Mouse (Mus musculus) embryonic facial prominence, embryonic 14.5 days (tissue): ENCODE measurements around the gene Uckl1. TPM values are rescaled to one million over a fixed set of nuclear protein-coding genes. Genes with fewer than 3 reads are reported as not detected.
A peak's percentile ranks its signal among the peaks of the same experiment; 100 is the strongest.

Source experiments
- ATAC-seq: fragments of 200-750 bp; cut with Nextera tagmentation; 2 replicates; pipeline ENCODE4 v1.8.0; 2017; ENCODE audit warnings: low read depth, moderate number of reproducible peaks, moderate TSS enrichment
- DNase-seq: peaks from one replicate; pipeline ENCODE4 v3.0.0-alpha.2; 2015; ENCODE audit warnings: low spot score
- H3K27ac ChIP-seq: fragments of 300-500 bp; sonication (generic); replicated peaks from 2 replicates; pipeline ENCODE4 v1.5.1; 2014; ENCODE audit warnings: low read depth, mild to moderate bottlenecking, low read length, moderate library complexity
- H3K27me3 ChIP-seq: fragments of 300-500 bp; sonication (generic); replicated peaks from 2 replicates; pipeline ENCODE4 v1.6.1; 2014; ENCODE audit warnings: low read length; ENCODE audit not compliant: control insufficient read depth, insufficient read depth
- H3K36me3 ChIP-seq: fragments of 300-500 bp; sonication (generic); 2 replicates; pipeline ENCODE4 v1.6.1; 2014; ENCODE audit warnings: low read length, mixed read lengths; ENCODE audit not compliant: control insufficient read depth, insufficient read depth
- H3K4me1 ChIP-seq: fragments of 300-500 bp; sonication (generic); 2 replicates; pipeline ENCODE4 v1.6.1; 2014; ENCODE audit warnings: antibody characterized with exemption, low read length; ENCODE audit not compliant: control insufficient read depth, insufficient read depth
- H3K4me2 ChIP-seq: fragments of 300-500 bp; sonication (generic); 2 replicates; pipeline ENCODE4 v1.6.1; 2014; ENCODE audit warnings: low read depth, mild to moderate bottlenecking, low read length, moderate library complexity, mixed read lengths
- H3K4me3 ChIP-seq: fragments of 300-500 bp; sonication (generic); 2 replicates; pipeline ENCODE4 v1.5.1; 2014; ENCODE audit warnings: low read depth, mild to moderate bottlenecking, low read length
- H3K9ac ChIP-seq: fragments of 300-500 bp; sonication (generic); 2 replicates; pipeline ENCODE4 v1.6.1; 2014; ENCODE audit warnings: low read depth, mild to moderate bottlenecking, low read length, moderate library complexity, mixed read lengths
- H3K9me3 ChIP-seq: fragments of 300-500 bp; sonication (generic); 2 replicates; pipeline ENCODE4 v1.6.1; 2016; ENCODE audit warnings: low read length; ENCODE audit not compliant: control insufficient read depth
- WGBS: fragments of 180-500 bp; shearing (Covaris S2); extraction: QIAGEN DNeasy Blood & Tissue Kit; methylation state at CpG from one replicate; pipeline ENCODE4 v1.1.7; 2014; 5-methylcytosine and 5-hydroxymethylcytosine counted together
- polyA plus RNA-seq: library from polyadenylated mRNA; unstranded; fragments of >200 nt; fragmentation: Nextera tagmentation; extraction: Ambion mirVana; gene quantifications from 2 replicates; pipeline ENCODE4 v1.2.1, GENCODE M21; 2014

The Uckl1 gene
- polyA plus RNA-seq, 1 experiment from 2014 or later, result 45.2 TPM

DNA sequence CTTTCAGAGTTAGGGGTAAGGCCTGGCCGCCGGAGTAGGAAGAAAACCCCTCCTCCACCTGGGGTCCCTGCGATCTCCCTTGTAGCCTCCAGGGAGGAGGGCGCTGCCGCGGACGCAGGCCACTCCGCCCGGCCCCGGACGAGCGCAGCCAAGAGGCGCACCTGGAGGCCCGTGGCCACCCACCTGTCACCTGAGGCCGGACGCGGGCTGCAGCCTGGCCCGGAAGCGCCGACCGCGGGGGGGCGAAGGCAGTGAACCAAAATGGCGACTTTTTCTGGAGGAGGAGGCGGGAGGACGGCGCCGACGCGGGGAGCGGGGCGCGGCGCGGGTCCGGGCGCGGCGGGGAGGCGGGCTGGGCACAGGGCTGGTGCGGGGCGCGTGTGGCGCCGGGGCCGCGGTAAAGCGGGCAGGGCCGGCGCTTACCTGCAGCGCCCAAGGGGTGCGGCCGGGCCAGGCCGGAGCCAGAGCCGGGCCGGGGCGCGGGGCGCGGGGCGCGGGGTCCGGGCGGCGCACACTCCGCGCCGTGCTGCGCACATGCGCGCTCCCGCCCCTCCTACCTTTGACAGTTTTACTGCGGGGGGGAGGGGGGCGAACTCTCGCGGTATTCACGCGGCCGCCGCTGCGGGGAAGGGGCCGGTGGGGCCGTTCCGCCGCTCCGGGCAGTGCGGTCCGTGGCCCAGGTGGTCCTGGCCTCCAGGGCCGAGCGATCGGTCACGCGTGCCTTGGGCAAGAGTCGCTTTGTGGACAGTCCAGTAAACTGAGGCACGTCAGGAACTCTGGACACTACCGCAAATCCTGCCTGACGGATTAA, 7.7 kb upstream of the Uckl1 start, which contains the start of gene Zfp512b:
Gene Zfp512b, minus strand, starts transcription at position 573 of the 811 bp plus-strand sequence.
- peak; percentile 85 for DNase-seq
- Histone ChIP-seq H3K4me2 (peak within 1 kb of the TSS; percentile 86), H3K27ac (peak within 1 kb of the TSS; percentile 80), H3K4me1 (peaks cover 8% of the 10 kb centered on the region), H3K9me3 (no peaks in the 10 kb centered on the region), H3K27me3 (0 out of 2 replicates have a peak, but pooled peaks cover 5% of the 10 kb centered on the region), H3K9ac (peak within 1 kb of the TSS; percentile 92), H3K36me3 (peaks cover 33% of the 10 kb centered on the region), H3K4me3 (peak within 1 kb of the TSS; percentile 95)
- ATAC-seq, result peak; percentile 88
- WGBS, result 1% methylated on average over 16 of the region's 97 CpGs

DNA sequence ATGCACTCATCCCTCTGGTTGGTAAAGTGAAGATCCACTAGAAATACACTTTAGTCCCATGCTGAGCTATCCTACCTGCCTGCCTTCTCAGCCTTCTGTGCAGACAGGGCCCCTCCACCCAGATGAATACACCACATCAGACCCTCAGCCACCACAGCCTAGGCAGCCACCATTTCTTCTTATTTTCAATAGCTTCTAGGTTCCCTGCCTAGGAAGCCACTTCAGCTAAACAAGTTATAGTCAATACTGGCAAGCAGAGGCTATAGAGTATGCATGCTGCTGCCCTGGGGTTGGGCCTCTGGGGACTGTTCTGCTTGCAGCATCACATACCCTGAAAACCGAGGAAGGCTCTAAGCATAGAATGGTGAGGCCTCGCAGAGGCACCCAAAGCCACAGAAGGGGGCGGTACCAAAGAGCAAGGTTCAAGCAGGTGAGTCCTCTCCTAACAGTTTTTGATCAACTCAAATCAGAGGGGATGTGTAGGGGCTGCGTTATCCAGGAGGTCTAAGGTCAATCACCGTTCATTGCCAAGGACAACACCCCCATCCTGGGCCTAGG, 6.9 kb upstream of the Uckl1 start, which contains the start of gene Prpf6:
Gene Prpf6, plus strand, starts transcription at position 341 of the 558 bp plus-strand sequence.
- peaks cover 8% of the 10 kb centered on the region for H3K4me1 ChIP-seq
- peak within 1 kb of the TSS; percentile 95 for H3K4me3 ChIP-seq
- peak within 1 kb of the TSS; percentile 80 for H3K27ac ChIP-seq
- H3K4me2 ChIP-seq, result peak within 1 kb of the TSS; percentile 86
- DNase-seq (peak; percentile 39), ATAC-seq (no peak)
- H3K9me3 ChIP-seq, result no peaks in the 10 kb centered on the region
- peaks cover 41% of the 10 kb centered on the region for H3K36me3 ChIP-seq
- WGBS, result 11% methylated on average over 5 of the region's 5 CpGs
- peak within 1 kb of the TSS; percentile 92 for H3K9ac ChIP-seq
- H3K27me3 ChIP-seq, result no peaks in the 10 kb centered on the region

DNA sequence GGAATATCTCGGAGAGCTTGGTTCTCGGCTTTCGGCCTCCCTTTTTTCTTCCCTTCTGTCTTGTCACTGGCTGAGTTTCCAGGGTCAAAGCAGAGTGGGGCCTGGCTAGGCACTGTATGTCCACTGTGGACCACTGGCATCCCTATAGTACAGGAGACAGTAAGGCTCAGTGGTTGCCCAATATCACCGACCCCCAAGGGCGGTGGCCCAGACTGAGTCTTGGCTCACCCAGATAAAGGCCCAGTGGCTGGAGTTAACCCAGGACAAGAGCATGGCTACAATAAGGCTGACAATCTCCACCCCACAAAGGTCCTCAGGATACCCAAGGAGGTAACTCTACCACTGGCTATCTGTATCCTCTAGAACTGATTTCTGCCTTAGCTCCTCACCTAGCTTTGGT, 5.8 kb upstream of the Uckl1 start:
- peaks cover 52% of the 10 kb centered on the region for H3K36me3 ChIP-seq

DNA sequence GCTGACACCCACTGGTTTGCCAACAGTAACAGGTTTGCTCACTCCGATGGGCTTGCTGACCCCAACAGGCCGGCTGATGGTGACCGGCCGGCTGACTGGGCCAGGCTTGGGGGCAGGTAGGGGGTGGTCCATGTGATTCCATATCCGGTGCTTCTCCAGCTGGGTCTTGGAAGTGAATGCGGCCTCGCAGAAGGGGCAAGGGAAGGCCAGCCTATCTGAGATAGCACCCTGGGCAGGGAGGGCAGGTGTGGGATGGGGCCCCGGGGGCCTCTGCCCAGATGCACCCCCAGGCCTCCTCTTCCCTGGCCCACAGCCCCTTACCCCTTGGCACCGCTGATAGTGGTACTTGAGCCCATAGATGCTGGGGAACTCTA, 5.0 kb upstream of the Uckl1 start:
- no peaks in the 10 kb centered on the region for H3K9me3 ChIP-seq
- DNase-seq (no peak), ATAC-seq (no peak)
- H3K9ac ChIP-seq, result no peak overlapping the region
- no peaks in the 10 kb centered on the region for H3K27me3 ChIP-seq
- H3K4me1 ChIP-seq, result peaks cover 8% of the 10 kb centered on the region
- H3K4me3 ChIP-seq, result no peak overlapping the region
- WGBS, result 95% methylated on average over 8 of the region's 9 CpGs
- no peak overlapping the region for H3K27ac ChIP-seq
- no peak overlapping the region for H3K4me2 ChIP-seq
- peaks cover 60% of the 10 kb centered on the region for H3K36me3 ChIP-seq

More for the DNA sequence above, 5.8 kb upstream of the Uckl1 start:
- no peaks in the 10 kb centered on the region for H3K27me3 ChIP-seq
- H3K27ac ChIP-seq, result no peak overlapping the region
- DNase-seq (no peak), ATAC-seq (no peak)
- 94% methylated on average over 5 of the region's 5 CpGs for WGBS
- H3K4me2 ChIP-seq, result no peak overlapping the region
- H3K4me3 ChIP-seq, result no peak overlapping the region
- H3K4me1 ChIP-seq, result peaks cover 8% of the 10 kb centered on the region
- no peak overlapping the region for H3K9ac ChIP-seq
- no peaks in the 10 kb centered on the region for H3K9me3 ChIP-seq

DNA sequence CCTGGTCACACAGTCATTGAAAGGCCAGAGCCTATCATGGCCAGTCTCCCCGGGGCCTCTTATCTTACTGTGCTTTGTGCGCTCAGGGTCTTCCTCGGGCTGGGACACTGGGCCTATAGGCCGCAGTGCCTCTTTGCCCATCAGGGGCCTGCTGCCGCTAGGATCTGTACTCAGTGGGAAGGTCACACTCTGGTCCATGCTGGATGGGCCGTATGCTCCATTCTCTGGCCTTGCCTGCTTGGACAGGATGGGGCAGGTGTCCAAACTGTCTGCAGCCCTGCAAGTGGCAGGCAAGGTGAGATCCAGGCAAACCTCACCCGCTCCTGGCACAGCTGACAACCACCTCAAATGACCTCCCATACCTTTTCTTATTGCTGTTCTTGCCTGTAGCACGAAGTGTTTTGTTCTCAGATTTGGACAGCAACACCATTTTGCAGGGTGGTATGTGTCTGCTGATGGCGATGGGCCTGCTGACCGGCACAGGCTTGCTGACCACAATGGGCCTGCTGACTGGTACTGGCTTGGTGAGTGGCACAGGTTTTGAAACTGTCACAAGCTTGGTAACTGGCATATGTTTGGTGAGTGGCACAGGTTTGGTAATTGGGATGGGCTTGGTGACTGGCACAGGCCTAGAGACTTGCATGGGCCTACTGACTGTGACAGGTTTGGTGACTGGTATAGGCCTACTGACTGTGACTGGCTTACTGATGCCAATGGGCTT, 4.5 kb upstream of the Uckl1 start:
- DNase-seq, result no peak
- WGBS, result 97% methylated on average over 10 of the region's 10 CpGs

DNA sequence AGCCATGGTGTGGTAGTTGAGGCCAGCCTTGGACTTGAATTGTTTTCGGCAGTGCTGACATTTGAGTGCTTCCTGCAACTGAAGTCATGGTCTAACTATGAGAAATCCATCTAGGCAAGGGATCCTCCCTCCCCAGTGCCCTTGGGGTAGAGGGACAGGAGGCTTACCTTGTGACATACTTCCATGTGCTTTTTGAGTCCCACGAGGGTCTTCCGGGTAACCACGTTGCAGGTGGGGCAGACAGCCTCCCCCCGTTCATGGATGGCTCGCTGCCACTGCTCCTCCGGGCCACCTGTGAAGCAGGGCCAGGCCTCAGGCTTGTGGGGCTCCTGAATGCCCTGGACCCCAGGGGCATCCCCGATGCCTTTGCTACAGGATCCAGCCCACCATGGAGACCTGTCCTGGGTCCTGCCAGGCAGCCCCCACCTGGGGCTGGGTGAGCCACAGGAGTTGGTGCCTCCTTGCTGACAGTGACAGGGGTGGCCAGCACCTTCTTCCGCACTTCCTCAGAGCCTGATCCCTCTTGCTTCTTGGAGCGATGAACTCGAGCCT, 3.6 kb upstream of the Uckl1 start:
- WGBS, result 89% methylated on average over 11 of the region's 11 CpGs
- no peaks in the 10 kb centered on the region for H3K27me3 ChIP-seq

More for the DNA sequence above, 4.5 kb upstream of the Uckl1 start:
- Histone ChIP-seq H3K27me3 (no peaks in the 10 kb centered on the region), H3K36me3 (peaks cover 65% of the 10 kb centered on the region), H3K9ac (no peak overlapping the region), H3K4me2 (no peak overlapping the region), H3K4me3 (no peak overlapping the region), H3K27ac (no peak overlapping the region), H3K4me1 (peaks cover 8% of the 10 kb centered on the region), H3K9me3 (no peaks in the 10 kb centered on the region)
- ATAC-seq, result no peak

DNA sequence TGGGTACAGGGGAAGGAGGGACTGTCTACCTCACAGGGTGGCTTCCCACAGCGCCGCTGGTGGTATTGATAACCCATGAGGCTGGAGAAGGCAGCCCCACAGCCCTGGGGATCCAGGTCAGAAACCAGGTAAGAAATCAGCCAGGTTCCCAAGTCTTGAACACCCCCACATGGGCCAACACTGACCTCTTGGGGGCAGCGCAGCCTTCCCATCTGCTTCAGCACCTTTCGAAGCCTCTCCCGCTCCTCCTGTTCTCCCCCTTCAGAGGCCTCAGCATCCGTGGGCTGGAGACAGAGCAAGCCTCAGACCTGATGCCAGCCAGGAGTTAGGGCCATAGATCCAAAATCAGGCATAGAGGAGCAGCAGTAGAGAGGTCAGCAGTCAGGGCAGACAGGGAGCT, 3.1 kb upstream of the Uckl1 start:
- H3K4me2 ChIP-seq, result no peak overlapping the region
- H3K9ac ChIP-seq, result no peak overlapping the region
- H3K27me3 ChIP-seq, result no peaks in the 10 kb centered on the region
- no peak overlapping the region for H3K27ac ChIP-seq
- H3K36me3 ChIP-seq, result peaks cover 73% of the 10 kb centered on the region
- H3K4me1 ChIP-seq, result peaks cover 5% of the 10 kb centered on the region; the same call in 1 of the 2 replicates
- DNase-seq, result no peak
- no peak overlapping the region for H3K4me3 ChIP-seq
- WGBS, result 86% methylated on average over 6 of the region's 6 CpGs
- H3K9me3 ChIP-seq, result no peaks in the 10 kb centered on the region
- no peak for ATAC-seq

More for the DNA sequence above, 3.6 kb upstream of the Uckl1 start:
- Histone ChIP-seq H3K4me2 (no peak overlapping the region), H3K4me3 (no peak overlapping the region), H3K9ac (no peak overlapping the region), H3K9me3 (no peaks in the 10 kb centered on the region), H3K4me1 (peaks cover 8% of the 10 kb centered on the region), H3K36me3 (peaks cover 73% of the 10 kb centered on the region), H3K27ac (no peak overlapping the region)
- DNase-seq, result no peak
- ATAC-seq, result no peak

DNA sequence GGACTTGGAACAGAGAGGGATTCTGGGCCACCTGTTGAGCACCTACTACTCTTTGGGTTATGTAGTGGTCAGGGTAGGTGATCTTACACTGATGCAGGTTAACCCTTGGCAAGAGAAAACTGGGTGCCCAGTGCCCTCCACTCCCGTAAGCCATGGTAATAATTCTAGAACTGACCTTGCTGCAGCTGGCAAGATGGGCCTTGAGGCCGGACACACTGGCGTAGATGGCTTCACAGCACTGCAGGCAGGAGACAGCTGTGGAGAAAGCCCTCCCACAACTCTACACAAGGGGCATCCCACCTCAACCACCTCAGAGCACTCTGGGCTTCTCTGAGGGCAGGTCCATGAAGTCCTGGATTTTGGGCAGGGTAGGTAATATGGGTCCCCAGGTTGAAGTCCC, 1.4 kb upstream of the Uckl1 start:
- Histone ChIP-seq H3K4me1 (0 out of 2 replicates have a peak, but pooled peaks cover under 1% of the 10 kb centered on the region), H3K4me2 (no peak overlapping the region), H3K4me3 (no peak overlapping the region), H3K9me3 (no peaks in the 10 kb centered on the region), H3K9ac (no peak overlapping the region), H3K27ac (no peak overlapping the region), H3K27me3 (no peaks in the 10 kb centered on the region), H3K36me3 (peaks cover 73% of the 10 kb centered on the region)
- no peak for ATAC-seq
- WGBS, result 92% methylated on average over 3 of the region's 3 CpGs
- DNase-seq, result no peak
